Mouse (Mus musculus): ENCODE measurements around the gene Rps26. TPM values are rescaled to one million over a fixed set of nuclear protein-coding genes. Genes with fewer than 3 reads are reported as not detected.

Rps26 gene
- 100 to 1,000 TPM; 473 to 520 TPM for polyA plus RNA-seq (2017; shearing (Covaris generic))

GRCm38 (mm10) chr10:128626311-128627310, at the start of gene Rps26:
TSS of gene Rps26 (minus strand) at chr10:128626747.

DNA sequence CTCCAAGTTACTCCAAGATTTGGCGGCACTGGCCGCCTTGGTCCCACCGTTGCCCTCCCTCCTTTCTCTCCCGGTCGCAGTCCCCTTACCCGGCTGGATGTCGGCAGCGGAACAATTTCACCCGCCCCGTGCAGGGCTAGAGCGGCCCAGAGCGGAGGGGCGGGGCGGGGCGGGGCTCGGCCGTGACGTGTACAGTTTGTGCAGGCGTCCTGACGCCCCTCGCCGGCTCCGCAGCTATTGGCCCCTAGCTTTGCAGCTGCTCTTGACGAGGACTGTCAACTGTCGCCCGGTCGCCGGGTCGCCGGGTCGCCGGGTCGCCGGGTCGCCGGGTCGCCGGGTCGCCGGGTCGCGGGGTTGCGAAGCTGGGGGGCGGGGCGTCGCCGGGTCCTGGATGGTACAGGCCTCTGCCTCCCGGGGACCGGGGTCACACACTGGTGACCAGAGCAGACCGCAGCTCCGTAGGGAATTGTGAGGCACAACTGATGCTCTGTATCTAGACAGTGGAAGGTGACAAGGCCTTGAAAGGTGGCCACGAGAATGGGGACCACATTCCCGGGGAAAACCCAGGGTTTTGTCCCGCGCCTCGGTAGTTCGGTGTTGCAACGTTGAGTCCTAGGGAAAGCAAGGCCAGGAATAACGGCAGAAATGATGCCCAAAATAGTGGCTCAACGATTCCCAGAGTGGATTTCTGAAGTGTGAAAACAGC, 47.4 kb upstream of the Rps26 start, which contains the start of gene Suox:
TSS of gene Suox (minus strand) at position 311 of the 706 bp plus-strand sequence.

GRCm38 (mm10) chr10:128645111-128646011, 18.8 kb upstream of the Rps26 start, which contains the start of gene Ikzf4:
TSS of gene Ikzf4 (minus strand) at chr10:128645991.

DNA sequence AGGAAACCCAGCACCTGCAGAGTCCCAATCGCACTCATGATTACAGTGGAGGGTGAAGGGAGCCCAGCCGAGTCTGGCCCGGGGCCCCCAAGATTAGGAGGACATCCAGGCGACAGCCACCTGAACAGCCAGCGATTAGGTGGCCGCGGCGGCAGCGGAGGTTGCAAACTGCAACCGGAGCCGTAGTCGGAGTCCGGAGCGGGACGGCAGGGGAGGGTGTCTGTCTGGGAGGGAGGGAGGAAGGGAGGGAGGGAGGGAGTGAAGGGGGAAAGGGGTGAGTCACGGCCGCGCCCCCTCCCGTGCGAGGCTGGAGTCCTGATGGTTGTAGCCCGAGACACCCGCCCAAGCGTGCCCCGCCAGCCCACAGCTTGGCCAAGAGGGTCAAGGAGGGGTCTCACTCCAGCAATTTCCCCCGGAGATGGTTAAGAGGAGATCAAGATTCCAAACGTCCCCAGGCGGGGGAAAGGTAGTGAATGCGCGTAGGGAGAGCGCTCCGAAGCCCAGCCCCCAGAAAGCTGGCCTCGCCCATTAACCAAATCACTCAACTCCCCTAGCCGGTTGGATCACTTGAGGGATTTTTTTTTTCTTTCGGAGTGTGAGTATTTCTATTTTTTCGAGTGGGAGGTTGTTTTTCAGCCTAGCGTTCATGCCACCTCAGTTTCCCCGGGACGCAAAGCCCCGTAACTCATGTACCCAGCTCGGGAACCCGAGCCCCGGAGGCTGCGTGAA, 36.9 kb downstream of the Rps26 start, which contains the start of gene Erbb3:
TSS of gene Erbb3 (minus strand) at position 189 of the 729 bp plus-strand sequence.

Other genes with a start within 250 kb of the Rps26 start
- 1 to 10 TPM; 6.3 to 6.5 TPM for gene Ankrd52, start 249.6 kb downstream of the Rps26 start, polyA plus RNA-seq (2017; shearing (Covaris generic))
- gene Slc39a5, start 225.5 kb downstream of the Rps26 start, polyA plus RNA-seq (2017; shearing (Covaris generic)) = not detected
- 100 to 1,000 TPM; 116 to 123 TPM for gene Nabp2, start 215.3 kb downstream of the Rps26 start, polyA plus RNA-seq (2017; shearing (Covaris generic))
- 10 to 100 TPM; 37.5 to 41.8 TPM for gene Rnf41, start 215.1 kb downstream of the Rps26 start, polyA plus RNA-seq (2017; shearing (Covaris generic))
- gene Smarcc2, start 167.5 kb downstream of the Rps26 start, polyA plus RNA-seq (2017; shearing (Covaris generic)) = 100 to 1,000 TPM; 111 to 120 TPM
- gene Myl6, start 132.6 kb downstream of the Rps26 start, polyA plus RNA-seq (2017; shearing (Covaris generic)) = 1,000 to 10,000 TPM; 1,313 to 1,615 TPM
- 1 to 10 TPM; 2.7 to 4.7 TPM for gene Myl6b, start 128.1 kb downstream of the Rps26 start, polyA plus RNA-seq (2017; shearing (Covaris generic))
- gene Esyt1, start 100.9 kb downstream of the Rps26 start, polyA plus RNA-seq (2017; shearing (Covaris generic)) = 100 to 1,000 TPM; 216 to 394 TPM
- 10 to 100 TPM; 22.0 to 27.4 TPM for gene Zc3h10, start 79.0 kb downstream of the Rps26 start, polyA plus RNA-seq (2017; shearing (Covaris generic))
- gene Rpl41, start 77.4 kb downstream of the Rps26 start, polyA plus RNA-seq (2017; shearing (Covaris generic)) = 1,000 to 10,000 TPM; 2,016 to 2,109 TPM
- gene Pa2g4, start 60.8 kb downstream of the Rps26 start, polyA plus RNA-seq (2017; shearing (Covaris generic)) = 10 to 100 TPM; 26.4 to 30.0 TPM
- 1 to 10 TPM; 2.9 to 8.1 TPM for gene Erbb3, start 37.1 kb downstream of the Rps26 start, polyA plus RNA-seq (2017; shearing (Covaris generic))
- 100 to 1,000 TPM in 1 of 2 experiments, 10 to 100 TPM in 1; 71.0 to 105 TPM for gene Ikzf4, start 19.2 kb upstream of the Rps26 start, polyA plus RNA-seq (2017; shearing (Covaris generic))
- 10 to 100 TPM; 46.6 to 47.9 TPM for gene Suox, start 47.3 kb upstream of the Rps26 start, polyA plus RNA-seq (2017; shearing (Covaris generic))
- 10 to 100 TPM; 44.2 to 45.0 TPM for gene Rab5b, start 69.5 kb upstream of the Rps26 start, polyA plus RNA-seq (2017; shearing (Covaris generic))
- gene Pmel, start 77.4 kb upstream of the Rps26 start, polyA plus RNA-seq (2017; shearing (Covaris generic)) = 1 to 10 TPM; 2.9 to 5.1 TPM
- 10 to 100 TPM; 33.2 to 43.0 TPM for gene Cdk2, start 78.3 kb upstream of the Rps26 start, polyA plus RNA-seq (2017; shearing (Covaris generic))
- gene Dgka, start 118.1 kb upstream of the Rps26 start, polyA plus RNA-seq (2017; shearing (Covaris generic)) = 100 to 1,000 TPM; 564 to 912 TPM
- gene Pym1, start 121.1 kb upstream of the Rps26 start, polyA plus RNA-seq (2017; shearing (Covaris generic)) = 10 to 100 TPM; 30.7 to 44.7 TPM
- 1 to 10 TPM in 1 of 2 experiments, under 1 TPM in 1; 0.27 to 1.1 TPM for gene Mmp19, start 164.2 kb upstream of the Rps26 start, polyA plus RNA-seq (2017; shearing (Covaris generic))
- 100 to 1,000 TPM in 1 of 2 experiments, 10 to 100 TPM in 1; 99.0 to 113 TPM for gene Dnajc14, start 177.3 kb upstream of the Rps26 start, polyA plus RNA-seq (2017; shearing (Covaris generic))
- 1 to 10 TPM; 2.2 to 4.1 TPM for gene Tmem198b, start 177.6 kb upstream of the Rps26 start, polyA plus RNA-seq (2017; shearing (Covaris generic))
- 100 to 1,000 TPM; 138 to 144 TPM for gene Sarnp, start 190.6 kb upstream of the Rps26 start, polyA plus RNA-seq (2017; shearing (Covaris generic))
- gene Ormdl2, start 194.9 kb upstream of the Rps26 start, polyA plus RNA-seq (2017; shearing (Covaris generic)) = 10 to 100 TPM; 65.4 to 69.2 TPM

All from inflammation-experienced regulatory T-cells (primary cell).